Mouse (Mus musculus): ENCODE results near the gene Slc7a11.

Gene Slc7a11

DNA sequence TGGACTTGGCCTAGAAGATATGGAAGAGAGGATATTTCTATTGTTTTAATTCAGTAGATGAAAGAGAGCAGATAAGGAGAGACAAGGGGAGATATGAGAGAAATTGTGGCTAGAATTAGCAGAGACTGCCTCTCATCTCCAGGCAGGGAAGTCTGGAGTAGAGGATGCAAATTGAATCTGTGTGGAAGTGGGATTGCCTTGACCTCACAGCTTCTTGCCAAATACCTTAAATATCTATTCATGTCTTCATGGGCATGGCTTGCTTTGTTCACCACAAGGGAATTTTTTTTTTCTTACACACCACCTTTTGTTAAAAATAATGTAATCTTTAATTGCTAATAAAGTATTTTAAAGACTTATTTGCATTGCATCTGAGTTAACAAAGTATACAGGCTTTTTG lies 441.3 kb downstream of the Slc7a11 start:
- no peak for DNase-seq (ENCODE audit: low read depth in 2 of 2, low spot score in 2 of 2)

DNA sequence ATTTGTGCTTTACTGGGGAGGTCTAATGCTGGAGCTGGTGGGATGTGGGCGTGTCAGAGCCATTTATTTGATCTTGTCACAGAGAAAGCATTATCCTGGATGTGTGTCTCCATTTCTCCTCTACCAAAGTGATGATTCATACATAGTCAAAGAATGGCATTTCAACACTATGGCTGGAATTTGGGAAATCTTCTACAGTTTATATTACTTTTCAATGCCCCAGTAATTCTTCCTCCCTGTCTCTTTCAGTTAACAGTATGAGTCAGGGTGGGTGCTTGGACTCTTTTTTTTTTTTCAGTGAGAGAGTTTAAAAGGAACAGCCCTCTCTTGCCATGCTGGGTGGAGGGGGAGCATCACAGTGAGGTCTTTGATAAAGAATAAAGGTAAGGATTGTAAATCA lies 441.8 kb downstream of the Slc7a11 start:
- DNase-seq (ENCODE audit: low read depth in 2 of 2, low spot score in 2 of 2) = no peak

DNA sequence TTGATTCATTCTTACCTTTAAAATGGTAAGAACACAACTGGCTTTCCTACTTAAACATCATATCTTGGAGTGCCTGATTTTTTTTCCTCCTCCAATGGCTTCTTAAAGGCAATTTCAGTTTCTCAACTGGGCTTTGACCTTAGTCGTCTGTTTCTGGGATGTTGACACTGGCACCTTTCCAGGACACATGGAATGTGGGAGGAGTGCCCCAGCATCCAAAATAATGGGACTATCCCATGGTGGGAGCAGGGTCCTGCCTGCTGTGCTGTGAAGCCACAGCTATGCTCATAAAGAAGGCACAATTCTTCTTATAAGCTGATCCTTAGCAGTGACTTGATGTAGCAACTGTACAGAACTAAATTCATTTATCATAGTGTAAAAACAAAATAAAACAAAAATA lies 450.5 kb downstream of the Slc7a11 start:
- DNase-seq (ENCODE audit: low read depth in 2 of 2, low spot score in 2 of 2) = no peak

DNA sequence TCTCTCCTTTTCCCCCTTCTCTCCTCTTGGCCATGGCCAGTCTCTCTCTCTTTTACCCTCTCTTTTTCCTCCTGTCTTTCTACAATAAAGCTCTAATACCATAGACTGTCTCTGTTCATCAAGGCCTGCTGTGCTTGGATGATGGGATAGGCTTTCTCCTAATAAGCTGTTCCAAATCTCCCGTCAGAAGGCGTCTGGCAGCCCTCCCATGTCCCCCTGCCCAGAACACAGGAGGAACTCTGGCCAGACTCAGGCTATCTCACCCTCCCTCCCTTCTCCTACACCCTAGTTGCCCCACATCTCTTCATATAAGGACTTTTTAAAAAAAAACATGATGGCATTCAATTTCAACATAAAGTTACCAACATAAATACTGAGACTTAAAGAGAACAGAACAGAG lies 456.2 kb downstream of the Slc7a11 start:
- DNase-seq (ENCODE audit: low read depth in 2 of 2, low spot score in 2 of 2) = no peak

DNA sequence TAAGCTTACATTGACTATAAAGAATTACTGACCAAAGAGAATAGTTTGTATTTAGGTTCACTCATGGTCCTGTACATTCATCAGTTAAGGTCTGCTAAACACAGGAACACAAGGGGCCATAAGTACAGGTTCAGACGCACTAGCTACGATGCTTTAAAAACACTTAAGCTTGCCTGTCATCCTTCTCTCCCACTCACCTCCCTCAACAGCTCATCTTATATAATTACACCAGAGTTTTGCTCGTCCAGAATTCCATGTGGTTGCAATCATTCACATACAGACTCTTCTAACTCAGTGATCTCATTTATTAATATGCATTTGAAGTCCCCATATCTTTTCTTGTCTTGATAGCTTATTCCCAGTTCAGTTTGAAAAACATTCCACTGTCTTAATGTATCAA lies 458.6 kb downstream of the Slc7a11 start:
- no peak for DNase-seq (ENCODE audit: low read depth in 2 of 2, low spot score in 2 of 2)

DNA sequence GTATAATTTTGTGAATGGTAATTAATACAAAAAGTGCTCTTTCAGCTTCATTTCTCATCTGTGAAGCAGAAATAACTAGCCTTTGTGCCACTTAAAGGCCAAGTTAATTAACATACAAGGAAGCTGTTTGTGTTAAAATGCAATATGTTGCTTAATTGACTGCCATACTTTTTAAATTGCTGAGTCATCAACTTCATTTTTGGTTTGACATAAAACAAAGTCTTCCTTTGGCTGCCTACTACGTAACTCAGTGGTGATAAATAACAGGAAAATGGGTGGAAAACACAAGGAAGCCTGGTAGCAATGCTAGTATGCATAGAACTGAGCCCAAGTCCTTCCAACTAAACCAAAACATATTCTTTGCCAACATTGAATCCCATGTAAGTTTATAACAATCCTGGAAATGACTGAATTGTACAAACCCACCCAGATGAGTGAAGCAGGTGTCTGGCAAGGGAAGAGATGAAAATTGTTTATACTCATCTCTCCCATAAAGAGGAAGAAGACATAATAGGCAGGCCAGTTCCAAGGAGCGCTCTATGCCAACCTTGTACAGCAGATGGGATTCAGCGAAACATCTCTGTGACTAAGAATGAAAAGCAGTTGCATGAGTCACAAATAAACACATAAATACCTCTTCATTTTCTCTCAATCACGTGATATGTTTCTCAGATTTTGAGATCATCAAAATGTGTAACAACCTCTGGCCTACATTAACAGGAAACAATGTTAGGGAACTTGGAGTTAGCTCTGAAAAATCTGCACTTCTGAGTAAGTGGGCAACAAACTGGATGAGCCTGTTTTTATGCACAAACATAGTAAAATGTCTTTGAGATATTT lies 459.8 kb downstream of the Slc7a11 start:
- DNase-seq (ENCODE audit: low read depth in 2 of 2, low spot score in 2 of 2) = no peak

DNA sequence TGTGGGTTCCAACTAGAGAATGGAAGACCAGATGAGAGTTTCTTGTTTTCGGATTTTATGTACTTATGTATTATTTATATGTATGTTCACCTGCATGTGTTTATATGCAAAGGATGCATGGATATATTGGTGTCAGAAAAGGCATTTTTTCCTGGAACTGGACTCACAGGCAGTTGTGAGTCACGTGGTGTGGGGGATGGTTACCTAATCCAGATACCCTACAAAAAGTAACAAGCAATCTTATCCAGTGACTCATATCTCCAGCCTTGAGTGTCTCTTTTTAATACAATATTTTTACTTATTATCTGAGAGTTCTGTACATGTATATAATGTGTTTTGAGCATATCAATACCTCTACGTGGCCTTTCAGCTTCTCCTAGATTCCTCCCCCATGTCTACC lies 469.4 kb downstream of the Slc7a11 start:
- DNase-seq (ENCODE audit: low read depth in 2 of 2, low spot score in 2 of 2) = no peak

DNA sequence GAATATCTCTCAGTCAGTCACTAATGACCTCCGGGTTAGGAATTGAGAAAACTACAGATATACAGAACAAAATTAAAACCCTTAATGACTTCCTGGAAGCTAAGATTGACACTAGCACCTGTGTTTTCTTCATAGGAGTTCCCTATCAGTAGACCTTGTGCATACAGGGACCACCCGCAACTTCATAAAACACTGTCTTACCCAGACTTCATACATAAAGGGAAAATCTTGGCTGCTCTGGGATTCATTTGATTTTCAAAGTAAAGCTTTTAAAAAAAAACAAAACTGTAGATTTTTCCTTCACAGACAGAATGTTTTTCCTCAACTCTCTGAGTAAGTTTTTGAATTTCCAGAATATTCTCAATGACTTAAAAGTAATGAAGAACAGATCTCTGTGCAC lies 477.8 kb downstream of the Slc7a11 start:
- no peak for DNase-seq (ENCODE audit: low read depth in 2 of 2, low spot score in 2 of 2)

DNA sequence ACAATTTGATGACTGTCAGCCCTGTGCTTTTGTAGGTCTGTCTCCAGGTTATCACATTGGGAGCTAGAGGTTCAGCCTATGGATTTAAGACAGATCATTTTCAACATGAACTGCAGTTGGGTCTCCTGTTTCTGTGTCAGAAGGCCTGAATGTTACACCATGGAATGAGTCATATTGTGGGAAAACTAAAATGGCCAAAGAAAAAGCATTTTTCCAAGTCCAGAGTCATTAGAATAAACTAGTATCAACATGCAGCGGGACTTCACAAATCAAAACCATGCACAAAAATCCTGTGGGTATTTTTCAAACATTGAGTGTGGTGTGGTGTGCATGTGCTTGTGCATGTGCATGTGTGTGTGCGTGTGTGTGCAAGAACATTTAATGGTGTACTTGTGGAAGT lies 482.8 kb downstream of the Slc7a11 start:
- DNase-seq (ENCODE audit: low read depth in 2 of 2, low spot score in 2 of 2) = no peak

DNA sequence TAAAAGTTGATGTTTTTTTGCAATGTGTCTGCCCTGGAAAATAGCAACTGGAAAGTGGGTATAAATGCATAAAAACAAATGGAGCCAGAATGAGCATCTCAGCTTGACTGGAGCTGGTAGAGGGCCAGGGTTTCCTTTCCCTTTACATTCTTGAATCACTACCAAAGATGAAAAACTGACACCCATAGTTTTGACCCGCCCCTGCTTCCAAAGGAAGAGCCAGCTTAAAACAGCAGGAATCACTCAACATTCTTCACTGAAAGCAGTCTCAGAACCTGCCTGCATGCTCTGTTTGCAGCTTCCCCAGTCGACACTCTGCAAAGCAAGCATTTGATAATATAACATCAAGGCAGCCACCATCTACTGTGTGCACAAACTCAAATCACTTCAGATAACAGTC lies 496.6 kb downstream of the Slc7a11 start:
- DNase-seq (ENCODE audit: low read depth in 2 of 2, low spot score in 2 of 2) = no peak

DNA sequence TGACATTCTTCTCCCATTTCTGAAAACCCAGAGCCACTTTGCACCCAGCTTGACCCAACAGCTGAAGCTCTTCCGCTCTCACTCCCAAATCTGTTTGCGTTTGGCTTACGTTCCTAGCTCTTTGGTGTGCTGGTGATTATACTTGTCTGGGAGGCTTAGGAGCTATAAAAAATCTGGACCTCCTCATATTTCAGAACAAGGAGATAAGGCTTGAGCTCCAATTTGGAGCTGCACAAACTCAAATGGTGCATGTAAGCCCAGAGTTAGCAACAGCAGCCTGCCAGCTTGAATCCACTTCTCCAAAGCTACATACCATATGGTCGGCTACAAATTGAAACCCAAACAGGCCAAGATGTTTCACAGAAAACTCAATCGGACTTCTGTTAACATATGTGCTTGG lies 498.6 kb downstream of the Slc7a11 start:
- no peak for DNase-seq (ENCODE audit: low read depth in 2 of 2, low spot score in 2 of 2)

DNA sequence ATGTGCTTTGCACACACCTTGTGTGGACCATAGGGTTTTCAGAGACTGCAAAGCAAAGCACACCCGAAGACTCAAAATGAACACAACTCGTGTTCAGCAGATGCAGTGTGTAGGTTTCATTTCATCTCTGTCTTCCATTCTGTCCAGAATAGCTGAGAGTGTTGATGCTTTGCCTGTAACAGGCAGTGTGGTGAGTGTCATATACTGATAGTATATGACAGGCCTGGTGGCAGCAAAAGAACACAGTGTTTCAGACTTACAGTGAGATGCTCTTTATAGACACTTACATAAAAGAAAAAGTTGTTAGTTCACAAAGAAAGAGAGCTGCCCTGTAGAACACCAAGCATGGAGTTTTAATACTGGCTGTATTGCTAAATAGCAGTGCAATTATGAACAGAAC lies 505.8 kb downstream of the Slc7a11 start:
- no peak for DNase-seq (ENCODE audit: low read depth in 2 of 2, low spot score in 2 of 2)

DNA sequence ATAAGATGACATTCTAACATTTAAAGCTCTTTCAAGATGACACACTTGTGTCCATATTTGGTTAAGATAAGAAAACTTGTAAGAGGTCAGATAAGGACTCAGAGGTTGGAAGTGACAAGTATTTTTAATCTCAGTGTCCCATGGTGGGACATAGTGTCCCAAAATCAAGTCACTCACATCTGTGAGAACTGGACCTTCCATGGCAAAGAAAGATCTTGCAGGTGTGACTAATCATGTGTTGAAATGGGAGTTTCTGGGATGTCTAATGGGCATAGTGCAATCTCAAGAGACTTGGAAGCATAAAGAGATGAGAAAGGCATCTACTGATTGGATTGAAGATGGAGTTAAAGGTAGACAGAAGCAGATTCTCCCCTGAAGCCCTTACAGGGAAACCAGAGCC lies 513.9 kb downstream of the Slc7a11 start:
- DNase-seq (ENCODE audit: low read depth in 2 of 2, low spot score in 2 of 2) = no peak

DNA sequence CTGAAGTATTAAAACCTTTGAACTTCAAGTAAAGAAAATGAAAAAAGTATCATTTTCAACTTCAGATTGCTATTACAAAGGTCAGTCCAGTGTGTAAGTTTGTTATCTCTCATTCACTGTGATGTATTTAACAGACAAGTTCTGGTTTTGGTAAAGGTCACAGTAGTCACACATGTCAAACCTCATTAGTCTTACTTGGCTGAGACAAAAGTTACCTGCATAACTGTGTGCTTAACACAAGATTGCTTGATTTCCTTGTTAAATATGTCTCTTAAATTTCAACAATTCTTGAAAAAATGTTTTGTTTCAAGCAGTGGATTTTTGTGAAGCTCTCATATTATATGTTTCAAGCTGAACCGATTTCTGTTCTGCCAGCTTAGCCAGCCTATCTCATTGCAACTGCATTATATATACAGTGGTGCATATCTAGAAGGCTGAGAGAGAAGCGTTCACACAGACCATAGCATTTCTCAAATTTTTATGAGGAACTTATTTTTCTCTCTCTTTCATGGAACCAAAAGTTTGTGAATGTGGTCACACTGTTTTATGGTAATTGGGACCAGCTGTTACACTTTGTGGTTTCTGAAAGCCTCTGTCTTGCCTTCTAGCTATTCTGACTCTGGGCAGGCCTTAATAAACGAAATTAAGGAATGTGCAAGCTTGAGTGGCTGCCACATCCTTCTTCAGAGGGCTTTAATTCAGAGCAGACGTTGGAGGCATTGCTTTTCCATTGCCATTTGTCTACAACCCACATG lies 514.7 kb downstream of the Slc7a11 start:
- no peak for DNase-seq (ENCODE audit: low read depth in 2 of 2, low spot score in 2 of 2)

DNA sequence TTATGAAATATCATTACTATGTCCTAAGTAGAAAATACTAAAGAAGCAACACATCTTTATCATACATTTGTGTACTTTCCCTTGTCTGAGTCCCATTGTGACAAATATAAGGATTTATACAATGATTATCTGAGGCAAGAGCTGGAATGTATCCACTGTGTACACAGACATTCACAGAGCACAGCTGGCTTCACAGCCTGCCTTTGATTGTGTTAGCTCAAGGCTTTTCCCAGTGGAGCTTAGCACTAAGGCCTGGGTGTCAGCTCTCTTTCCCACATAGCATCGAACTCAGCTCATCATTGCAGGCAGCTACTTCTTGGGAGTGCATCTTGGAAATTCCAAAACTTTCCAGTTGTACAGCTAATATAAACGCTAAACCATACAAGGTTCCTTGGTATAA lies 529.5 kb downstream of the Slc7a11 start:
- DNase-seq (ENCODE audit: low read depth in 2 of 2, low spot score in 2 of 2) = no peak

DNA sequence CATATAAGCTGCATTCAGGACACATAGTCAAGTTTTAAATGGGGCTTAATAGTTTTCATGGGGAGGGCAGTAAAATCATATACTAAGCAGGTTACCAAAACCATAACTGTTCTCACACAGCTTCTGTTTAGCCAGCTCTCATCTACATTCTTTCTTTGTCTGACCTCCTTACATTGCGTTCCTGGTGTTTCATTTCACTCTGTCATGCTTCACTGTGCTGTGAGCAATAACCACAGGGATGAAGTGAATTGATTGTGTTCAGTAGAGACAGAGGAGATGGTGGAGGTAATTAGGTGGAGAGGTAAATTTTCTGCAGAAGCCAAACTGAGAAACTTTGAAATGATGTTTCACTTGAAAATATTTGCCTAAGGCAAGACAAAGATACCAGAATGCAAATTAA lies 532.5 kb downstream of the Slc7a11 start:
- DNase-seq (ENCODE audit: low read depth in 2 of 2, low spot score in 2 of 2) = no peak

DNA sequence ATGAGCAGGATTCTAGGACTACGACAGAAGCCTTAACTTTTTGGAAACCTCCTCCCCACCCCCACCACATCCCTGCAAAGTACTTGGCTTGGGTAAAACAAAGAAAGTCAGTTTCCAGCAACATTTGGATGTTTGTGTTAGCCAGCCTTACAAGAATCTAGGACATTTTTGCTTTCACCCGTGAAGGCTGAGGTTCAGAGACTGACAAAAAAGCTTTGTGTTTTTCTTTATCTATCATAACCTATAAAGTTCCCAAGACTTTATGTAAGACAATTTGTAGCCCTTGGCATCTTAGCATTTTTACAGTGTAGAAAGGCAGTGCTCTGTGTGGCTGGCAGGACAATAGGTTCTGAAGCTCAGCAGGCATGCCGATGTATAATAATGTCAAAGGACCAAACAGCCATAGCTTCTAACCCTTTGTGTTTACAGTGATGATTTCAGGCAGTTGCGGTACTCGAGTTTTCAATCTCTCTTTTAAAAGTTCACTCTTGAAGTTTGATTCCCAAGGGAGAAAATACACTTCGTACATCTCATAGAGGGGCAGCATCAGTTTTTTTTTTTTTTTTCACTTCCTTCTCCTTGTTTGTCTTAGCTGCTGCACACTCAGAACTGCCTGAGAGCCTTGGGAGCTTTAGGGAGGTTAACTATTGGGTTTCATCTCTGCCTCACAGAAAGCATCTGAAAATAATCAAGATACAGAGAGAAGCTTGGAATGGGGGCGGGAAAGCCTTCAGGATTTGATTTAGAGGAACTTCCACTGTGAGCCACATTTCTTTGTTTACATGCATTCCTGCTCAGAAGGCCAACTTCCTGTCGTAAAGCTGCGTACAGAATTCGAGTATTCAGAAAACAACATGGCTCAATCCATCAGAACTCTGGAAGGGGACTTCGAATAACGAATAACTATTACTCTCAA lies 534.7 kb downstream of the Slc7a11 start:
- DNase-seq (ENCODE audit: low read depth in 2 of 2, low spot score in 2 of 2) = no peak

DNA sequence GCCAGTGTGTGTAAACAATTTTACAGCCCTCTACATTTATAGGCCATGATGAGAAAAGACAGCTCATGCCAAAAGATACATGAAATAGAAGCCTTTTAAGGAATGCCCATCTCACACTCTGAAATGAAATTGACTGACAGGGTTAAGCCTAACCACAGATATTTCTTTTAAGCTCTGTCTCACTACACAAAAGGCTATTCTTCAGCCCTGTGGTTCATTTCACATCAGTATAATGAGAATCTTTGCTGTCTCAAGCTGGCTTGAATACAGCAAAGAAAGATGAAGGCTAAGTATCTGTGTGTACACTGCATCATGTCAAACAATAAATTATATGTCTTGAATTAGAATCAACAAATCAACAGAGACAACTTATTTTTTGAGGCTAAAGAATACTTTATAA lies 549.5 kb downstream of the Slc7a11 start:
- DNase-seq (ENCODE audit: low read depth in 2 of 2, low spot score in 2 of 2) = no peak

DNA sequence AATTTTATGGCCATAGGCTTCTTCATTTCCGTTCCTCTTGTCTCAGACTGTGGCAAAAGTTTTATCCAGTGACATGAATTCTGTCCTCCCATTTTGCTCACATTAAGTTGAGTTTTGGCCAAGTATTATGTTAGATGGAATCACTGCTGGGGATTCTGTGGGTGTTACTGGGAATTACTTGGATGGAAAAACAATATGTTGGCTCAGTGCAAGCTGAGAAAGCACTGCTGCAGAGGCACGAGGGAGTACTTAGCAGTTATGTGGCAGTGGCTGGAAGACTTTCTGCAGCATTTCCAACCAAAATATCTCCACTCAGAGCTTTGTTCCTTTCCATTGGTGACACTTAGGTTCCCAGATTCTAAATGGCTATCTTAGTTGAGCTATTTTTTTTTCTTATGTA lies 556.1 kb downstream of the Slc7a11 start:
- no peak for DNase-seq (ENCODE audit: low read depth in 2 of 2, low spot score in 2 of 2)

DNA sequence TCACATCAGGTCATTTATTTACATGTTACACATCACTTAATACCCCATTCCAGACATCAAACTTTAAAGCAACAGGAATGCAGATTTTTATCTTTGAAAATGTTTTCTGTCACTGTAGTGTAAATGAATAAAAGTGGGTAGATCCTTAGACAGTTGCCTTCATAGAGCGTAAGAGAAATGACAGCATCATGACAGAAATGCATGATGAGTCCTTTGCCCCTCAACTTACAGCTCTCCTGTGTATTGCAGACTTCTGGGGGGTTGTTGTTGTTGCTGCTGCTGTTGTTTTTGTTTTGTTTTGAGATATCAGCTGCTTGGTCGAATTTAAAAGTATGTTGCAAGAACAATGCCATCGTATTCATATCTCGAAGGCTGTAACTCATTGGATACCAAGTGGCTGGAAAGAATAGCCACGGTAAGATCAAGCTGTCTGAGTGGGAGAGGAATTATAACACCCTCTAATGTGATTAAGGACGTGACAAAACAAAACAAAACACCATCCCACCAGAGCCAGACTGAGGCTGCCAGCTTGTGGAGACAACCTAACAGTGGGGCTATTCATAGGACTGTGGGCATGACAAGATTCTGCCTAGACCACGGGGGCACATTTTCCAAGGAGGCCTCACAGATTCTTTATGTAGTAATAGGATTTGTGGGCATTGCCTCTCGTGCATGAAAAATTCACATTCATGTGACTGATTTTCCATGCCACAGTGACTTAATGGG lies 557.0 kb downstream of the Slc7a11 start:
- DNase-seq (ENCODE audit: low read depth in 2 of 2, low spot score in 2 of 2) = no peak

DNA sequence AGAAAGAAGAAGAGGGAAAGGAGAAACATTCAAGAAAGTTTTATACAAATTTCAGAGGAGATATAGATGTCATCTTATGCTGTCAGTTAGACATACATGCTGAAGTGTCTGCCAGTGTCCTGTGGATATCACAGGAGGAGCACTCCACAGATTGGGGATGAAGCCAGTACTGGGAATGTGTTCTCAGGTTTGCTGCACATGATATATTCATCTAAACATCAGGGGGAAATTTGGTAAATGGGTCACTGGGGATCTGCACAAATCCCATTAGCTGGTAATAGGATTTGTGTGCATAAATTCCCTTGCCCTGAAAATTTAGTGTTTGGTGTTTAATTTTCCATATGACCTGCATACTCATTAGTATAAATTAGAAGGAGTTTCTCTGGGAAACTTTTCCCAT lies 562.9 kb downstream of the Slc7a11 start:
- DNase-seq (ENCODE audit: low read depth in 2 of 2, low spot score in 2 of 2) = no peak

All from CD8-positive naive resting alpha-beta T cell, adult 2 months (primary cell).